ENCODE assay signal across 8 mouse cellular contexts in genomic region chr13:23437908-23438307, GRCm38 (mm10). TPM values are rescaled to one million over a fixed set of nuclear protein-coding genes. Genes with fewer than 3 reads are reported as not detected.
A peak's percentile ranks its signal among the peaks of the same experiment; 100 is the strongest.
DNase-seq lines count a peak whose midpoint lies in the region; ATAC-seq and TF ChIP-seq lines count a peak whose summit lies in the region.

No protein-coding gene starts in this region.

- H3K4me3 ChIP-seq in C2C12 (ENCODE audit: insufficient read depth, poor library complexity, severe bottlenecking), result peak overlapping the region; percentile 40
- peak overlapping the region; percentile 69 for H3K4me3 ChIP-seq in forebrain, embryonic 10.5 days
- H3K4me3 ChIP-seq in heart, embryonic 15.5 days, result peak overlapping the region; percentile 55
- H3K4me3 ChIP-seq in liver, embryonic 13.5 days (replicated peaks), result peak overlapping the region; percentile 69
- peak overlapping the region; percentile 52 for H3K4me3 ChIP-seq in stomach, embryonic 15.5 days (replicated peaks)

- peak; percentile 73 for ATAC-seq in heart, embryonic 15.5 days (replicated peaks; ENCODE audit: insufficient number of reproducible peaks, insufficient read depth, low FRiP score, low read depth)
- peak; percentile 82 for ATAC-seq in liver, embryonic 13.5 days (ENCODE audit: low read depth)
- peak; percentile 86 for ATAC-seq in stomach, embryonic 15.5 days (ENCODE audit: insufficient read depth, low FRiP score, low read depth)

- H3K4me1 ChIP-seq in forebrain, embryonic 10.5 days, result peaks cover 35% of the 10 kb centered on the region
- H3K4me1 ChIP-seq in heart, embryonic 15.5 days (replicated peaks), result peaks cover 14% of the 10 kb centered on the region
- H3K4me1 ChIP-seq in liver, embryonic 13.5 days (replicated peaks), result peaks cover 31% of the 10 kb centered on the region
- H3K4me1 ChIP-seq in stomach, embryonic 15.5 days, result no peaks in the 10 kb centered on the region

- no peaks in the 10 kb centered on the region for H3K36me3 ChIP-seq in C2C12 (ENCODE audit: control insufficient read depth, insufficient read depth)
- no peaks in the 10 kb centered on the region for H3K36me3 ChIP-seq in forebrain, embryonic 10.5 days (replicated peaks)
- no peaks in the 10 kb centered on the region for H3K36me3 ChIP-seq in heart, embryonic 15.5 days
- H3K36me3 ChIP-seq in liver, embryonic 13.5 days, result no peaks in the 10 kb centered on the region
- no peaks in the 10 kb centered on the region for H3K36me3 ChIP-seq in stomach, embryonic 15.5 days

- no peak for TF ChIP-seq POLR2A in brain, embryonic 14.5 days (IDR thresholded peaks at IDR 0.05; ENCODE audit: borderline replicate concordance, extremely low read depth, insufficient read depth, insufficient read length, poor library complexity, severe bottlenecking)

- H3K27ac ChIP-seq in forebrain, embryonic 10.5 days, result peak overlapping the region; percentile 70
- peak overlapping the region; percentile 82 for H3K27ac ChIP-seq in heart, embryonic 15.5 days
- peak overlapping the region; percentile 89 for H3K27ac ChIP-seq in liver, embryonic 13.5 days
- H3K27ac ChIP-seq in stomach, embryonic 15.5 days, result peak overlapping the region; percentile 65

- no peak for TF ChIP-seq CTCF in C2C12 (IDR thresholded peaks at IDR 0.05; ENCODE audit: control insufficient read depth, insufficient read depth, insufficient read length)
- TF ChIP-seq CTCF in brain, embryonic 14.5 days (IDR thresholded peaks at IDR 0.05; ENCODE audit: borderline replicate concordance, extremely low read depth, insufficient read depth, insufficient read length), result no peak

- WGBS in forebrain, embryonic 10.5 days, result under 1% methylated on average over 17 of the region's 17 CpGs
- WGBS in heart, embryonic 15.5 days, result under 1% methylated on average over 17 of the region's 17 CpGs
- WGBS in liver, embryonic 13.5 days (ENCODE audit: insufficient replicate concordance), result under 1% methylated on average over 17 of the region's 17 CpGs
- under 1% methylated on average over 17 of the region's 17 CpGs for WGBS in stomach, embryonic 15.5 days

- peak overlapping the region; percentile 68 for H3K9ac ChIP-seq in heart, embryonic 15.5 days
- H3K9ac ChIP-seq in liver, embryonic 13.5 days, result peak overlapping the region; percentile 79
- H3K9ac ChIP-seq in stomach, embryonic 15.5 days, result peak overlapping the region; percentile 23; the same call in 1 of the 2 replicates

- H3K9me3 ChIP-seq in forebrain, embryonic 10.5 days, result no peaks in the 10 kb centered on the region
- H3K9me3 ChIP-seq in heart, embryonic 15.5 days (replicated peaks), result no peaks in the 10 kb centered on the region
- H3K9me3 ChIP-seq in liver, embryonic 13.5 days (replicated peaks), result no peaks in the 10 kb centered on the region
- no peaks in the 10 kb centered on the region for H3K9me3 ChIP-seq in stomach, embryonic 15.5 days

- H3K27me3 ChIP-seq in C2C12 (ENCODE audit: control insufficient read depth, insufficient read depth, insufficient read length), result no peaks in the 10 kb centered on the region
- no peaks in the 10 kb centered on the region for H3K27me3 ChIP-seq in forebrain, embryonic 10.5 days (ENCODE audit: poor library complexity, severe bottlenecking)
- no peaks in the 10 kb centered on the region for H3K27me3 ChIP-seq in heart, embryonic 15.5 days
- H3K27me3 ChIP-seq in liver, embryonic 13.5 days, result no peaks in the 10 kb centered on the region
- H3K27me3 ChIP-seq in stomach, embryonic 15.5 days (replicated peaks), result no peaks in the 10 kb centered on the region

- no peaks in the 10 kb centered on the region for H3K79me2 ChIP-seq in C2C12 (ENCODE audit: control insufficient read depth, insufficient read depth)

- no peaks in the 10 kb centered on the region for H3K79me3 ChIP-seq in C2C12 (ENCODE audit: low read depth)

- H3K4me2 ChIP-seq in heart, embryonic 15.5 days, result peak overlapping the region; percentile 65
- peak overlapping the region; percentile 85 for H3K4me2 ChIP-seq in liver, embryonic 13.5 days
- H3K4me2 ChIP-seq in stomach, embryonic 15.5 days, result peak overlapping the region; percentile 63

- no peak overlapping the region for H3ac ChIP-seq in C2C12 (ENCODE audit: control insufficient read depth, insufficient read length, low read depth)

- peak; percentile 89 for DNase-seq in brain, embryonic 14.5 days (ENCODE audit: low read depth)
- peak; percentile 87 for DNase-seq in forebrain, embryonic 10.5 days (ENCODE audit: extremely low spot score, low spot score)
- DNase-seq in kidney, postnatal 14 days, result peak; percentile 93
- peak; percentile 88 for DNase-seq in liver, embryonic 13.5 days
- peak; percentile 87 to 90 for DNase-seq in natural killer cell, adult 2 months (ENCODE audit: low spot score in 2 of 2)

TF ChIP-seq in C2C12, 6 proteins besides CTCF, POLR2A, EP300 and RAD21:
- TF ChIP-seq MAX (IDR thresholded peaks at IDR 0.05) (no peak), MYOG (IDR thresholded peaks at IDR 0.05; ENCODE audit: control insufficient read depth, extremely low read depth, insufficient read length) (no peak), USF1 (IDR thresholded peaks at IDR 0.05; ENCODE audit: low read depth) (no peak), MYOD1 (IDR thresholded peaks at IDR 0.05; ENCODE audit: control insufficient read depth, insufficient read length, low read depth) (no peak), FOSL1 (IDR thresholded peaks at IDR 0.05; ENCODE audit: insufficient read depth, low read length, poor library complexity, severe bottlenecking) (no peak), CEBPB (IDR thresholded peaks at IDR 0.05; ENCODE audit: low read depth) (no peak)
TF ChIP-seq in C2C12: peak in this region for 0.

RNA-seq across cellular contexts. Expression of gene Abt1, which starts 14.2 kb away (rescaled TPM):
- 11.2 TPM for polyA plus RNA-seq in C2C12 (2012; fragmentation: generic; extraction: Trizol)
- 7.2 and 8.3 TPM in 2 replicates for polyA plus RNA-seq in brain, embryonic 14.5 days (2012; rRNA removed)
- 15.3 and 15.5 TPM in 2 replicates for polyA plus RNA-seq in forebrain, embryonic 10.5 days (2016; fragmentation: Nextera tagmentation; extraction: Ambion mirVana)
- polyA plus RNA-seq in heart, embryonic 15.5 days (2015; fragmentation: Nextera tagmentation; extraction: Ambion mirVana), result 8.1 and 8.2 TPM in 2 replicates
- polyA plus RNA-seq in liver, embryonic 13.5 days (2015; fragmentation: Nextera tagmentation; extraction: Ambion mirVana), result 8.3 and 9.1 TPM in 2 replicates
- polyA plus RNA-seq in stomach, embryonic 15.5 days (2015; fragmentation: Nextera tagmentation; extraction: Ambion mirVana), result 10.7 and 11.9 TPM in 2 replicates

RNA-seq across cellular contexts. Expression of gene Btn1a1, which starts 27.8 kb away (rescaled TPM):
- polyA plus RNA-seq in C2C12 (2012; fragmentation: generic; extraction: Trizol), result not detected
- 0.05 and 0.12 TPM in 2 replicates for polyA plus RNA-seq in brain, embryonic 14.5 days (2012; rRNA removed)
- polyA plus RNA-seq in forebrain, embryonic 10.5 days (2016; fragmentation: Nextera tagmentation; extraction: Ambion mirVana), result 0.09 TPM in 1 of 2 replicates, not detected in the other
- polyA plus RNA-seq in heart, embryonic 15.5 days (2015; fragmentation: Nextera tagmentation; extraction: Ambion mirVana), result 0.85 and 1.4 TPM in 2 replicates
- 1.5 and 2.0 TPM in 2 replicates for polyA plus RNA-seq in liver, embryonic 13.5 days (2015; fragmentation: Nextera tagmentation; extraction: Ambion mirVana)
- polyA plus RNA-seq in stomach, embryonic 15.5 days (2015; fragmentation: Nextera tagmentation; extraction: Ambion mirVana), result 0.09 and 0.22 TPM in 2 replicates

RNA-seq across cellular contexts. Expression of gene Btn2a2, which starts 50.7 kb away (rescaled TPM):
- 0.07 TPM for polyA plus RNA-seq in C2C12 (2012; fragmentation: generic; extraction: Trizol)
- 0.03 and 0.11 TPM in 2 replicates for polyA plus RNA-seq in brain, embryonic 14.5 days (2012; rRNA removed)
- 0.52 and 0.54 TPM in 2 replicates for polyA plus RNA-seq in forebrain, embryonic 10.5 days (2016; fragmentation: Nextera tagmentation; extraction: Ambion mirVana)
- polyA plus RNA-seq in heart, embryonic 15.5 days (2015; fragmentation: Nextera tagmentation; extraction: Ambion mirVana), result 0.31 and 0.41 TPM in 2 replicates
- polyA plus RNA-seq in liver, embryonic 13.5 days (2015; fragmentation: Nextera tagmentation; extraction: Ambion mirVana), result not detected in 2 replicates
- 0.08 and 0.15 TPM in 2 replicates for polyA plus RNA-seq in stomach, embryonic 15.5 days (2015; fragmentation: Nextera tagmentation; extraction: Ambion mirVana)

Comparison
In these comparisons a context has a peak if more than half of its experiments do, and no peak if none do; other contexts are left out.
1. Peak in every context shown above with its lines: DNase-seq, ATAC-seq, H3K4me3 ChIP-seq and H3K27ac ChIP-seq.
2. H3K9ac ChIP-seq: peak in every context shown above with its lines; median percentile 79 in liver, embryonic 13.5 days; 68 in heart, embryonic 15.5 days; 23 in stomach, embryonic 15.5 days.